Mouse (Mus musculus): ENCODE measurements at regions not wholly inside any gene's neighbourhood (a gene's known extent, or its start where the extent isn't known, plus 50 kb on each side); places are given as distances from the start of the nearest gene placed in this dataset.
A peak's percentile ranks its signal among the peaks of the same experiment; 100 is the strongest.

GRCm38 (mm10) chr4:74466081-74466480 lies 223.8 kb downstream of the Kdm4c start:
- Histone ChIP-seq H3K4me1 (replicated peaks) (no peaks in the 10 kb centered on the region), H3K9me3 (no peaks in the 10 kb centered on the region), H3K27me3 (ENCODE audit: insufficient read depth, poor library complexity, severe bottlenecking) (no peaks in the 10 kb centered on the region), H3K27ac (no peak overlapping the region), H3K36me3 (no peaks in the 10 kb centered on the region), H3K4me3 (no peak overlapping the region)
- no peak for DNase-seq (ENCODE audit: low spot score)
- WGBS = 77% methylated on average over 3 of the region's 3 CpGs

DNA sequence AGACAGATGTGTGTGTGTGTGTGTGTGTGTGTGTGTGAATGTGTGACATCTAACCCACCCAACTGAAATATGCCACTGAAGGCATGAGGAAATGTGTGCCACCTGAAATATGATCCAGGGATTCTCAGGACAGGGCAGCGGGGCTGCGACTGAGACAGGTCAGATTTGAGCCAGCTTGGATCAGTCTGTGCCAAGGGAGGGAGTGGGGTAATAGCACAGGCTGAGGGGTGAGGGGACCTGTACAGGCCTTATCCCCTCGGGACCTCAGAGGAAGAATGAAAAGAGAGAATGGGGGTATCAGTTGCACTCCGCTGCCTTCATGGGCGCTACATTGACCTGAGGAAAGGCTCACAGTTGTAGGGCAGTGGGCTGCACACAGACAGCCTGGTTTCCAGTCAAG lies 270.2 kb downstream of the Kdm4c start:
- Histone ChIP-seq H3K27me3 (ENCODE audit: insufficient read depth, poor library complexity, severe bottlenecking) (no peaks in the 10 kb centered on the region), H3K36me3 (no peaks in the 10 kb centered on the region), H3K4me1 (replicated peaks) (no peaks in the 10 kb centered on the region), H3K9me3 (no peaks in the 10 kb centered on the region), H3K4me3 (no peak overlapping the region), H3K27ac (no peak overlapping the region)
- WGBS = 86% methylated on average over 5 of the region's 5 CpGs
- no peak for DNase-seq (ENCODE audit: low spot score)

DNA sequence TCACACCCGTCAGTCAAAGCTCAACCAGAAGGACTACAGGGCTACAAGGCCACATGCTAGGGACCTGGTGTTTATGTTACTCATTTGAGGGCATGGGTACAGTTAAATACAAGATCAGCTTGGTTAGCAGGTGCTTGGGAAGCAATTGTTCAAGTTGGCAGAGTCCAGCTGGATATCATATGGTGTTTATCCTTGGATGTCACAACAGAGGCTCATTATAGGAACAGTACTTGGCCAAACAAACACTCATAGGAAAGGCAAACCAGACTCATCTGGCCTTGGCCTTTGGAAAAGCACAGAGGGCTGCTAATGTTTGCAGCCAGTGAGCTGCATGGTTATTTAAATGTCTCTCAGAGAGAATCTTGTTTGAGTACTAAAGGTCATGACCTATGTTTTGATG lies 311.6 kb downstream of the Kdm4c start:
- H3K27me3 ChIP-seq (ENCODE audit: insufficient read depth, poor library complexity, severe bottlenecking) = no peaks in the 10 kb centered on the region
- no peak for DNase-seq (ENCODE audit: low spot score)
- no peak overlapping the region for H3K27ac ChIP-seq
- H3K36me3 ChIP-seq = no peaks in the 10 kb centered on the region
- H3K9me3 ChIP-seq = no peaks in the 10 kb centered on the region
- H3K4me1 ChIP-seq (replicated peaks) = no peaks in the 10 kb centered on the region
- H3K4me3 ChIP-seq = no peak overlapping the region
- 70% methylated on average over 1 of the region's 1 CpGs for WGBS

DNA sequence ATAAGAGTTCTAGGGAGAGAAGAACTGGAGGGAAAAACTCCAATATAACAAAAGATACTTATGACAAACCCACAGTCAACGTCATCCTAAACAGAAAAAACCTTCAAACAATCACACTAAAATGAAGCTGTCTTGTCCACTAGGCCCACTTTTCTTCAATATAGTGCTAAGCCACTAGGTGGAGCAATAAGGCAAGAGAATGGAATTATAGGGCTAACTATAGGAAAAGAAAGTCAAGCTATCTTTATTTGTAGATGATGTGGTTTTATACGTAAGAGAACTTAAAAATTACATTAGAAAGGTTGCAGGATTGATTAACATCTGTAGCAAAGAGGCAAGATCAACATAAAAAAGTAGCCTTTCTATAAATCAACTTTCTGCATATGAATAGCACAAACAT lies 321.3 kb downstream of the Kdm4c start:
- no peaks in the 10 kb centered on the region for H3K36me3 ChIP-seq
- 39% methylated on average over 2 of the region's 2 CpGs for WGBS
- H3K4me1 ChIP-seq (replicated peaks) = no peaks in the 10 kb centered on the region
- H3K27ac ChIP-seq = no peak overlapping the region
- H3K27me3 ChIP-seq (ENCODE audit: insufficient read depth, poor library complexity, severe bottlenecking) = no peaks in the 10 kb centered on the region
- DNase-seq (ENCODE audit: low spot score) = no peak
- no peak overlapping the region for H3K4me3 ChIP-seq
- no peaks in the 10 kb centered on the region for H3K9me3 ChIP-seq

DNA sequence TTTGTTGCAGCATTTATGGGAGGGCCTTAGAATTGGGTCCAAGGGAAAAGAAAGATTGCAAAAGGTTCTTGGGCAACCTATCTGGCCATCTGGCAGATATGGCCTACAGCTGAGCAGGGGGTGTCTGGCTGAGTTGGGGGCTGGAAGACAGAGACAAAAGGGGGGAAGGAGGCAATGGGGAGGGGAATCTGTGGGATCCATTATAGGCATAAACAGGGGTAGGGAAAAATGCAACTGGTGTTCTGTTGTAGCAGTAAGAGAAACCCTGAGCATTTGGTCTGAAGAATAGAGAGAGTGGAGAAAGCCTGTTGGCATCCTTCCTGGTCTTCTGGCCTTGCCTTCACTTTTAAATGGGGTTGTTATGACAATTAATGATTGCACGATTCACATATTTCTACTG lies 344.1 kb downstream of the Kdm4c start:
- 91% methylated on average over 1 of the region's 1 CpGs for WGBS
- no peak overlapping the region for H3K27ac ChIP-seq
- H3K9me3 ChIP-seq = no peaks in the 10 kb centered on the region
- DNase-seq (ENCODE audit: low spot score) = no peak
- H3K27me3 ChIP-seq (ENCODE audit: insufficient read depth, poor library complexity, severe bottlenecking) = no peaks in the 10 kb centered on the region
- no peaks in the 10 kb centered on the region for H3K36me3 ChIP-seq
- no peak overlapping the region for H3K4me3 ChIP-seq
- H3K4me1 ChIP-seq (replicated peaks) = no peaks in the 10 kb centered on the region

DNA sequence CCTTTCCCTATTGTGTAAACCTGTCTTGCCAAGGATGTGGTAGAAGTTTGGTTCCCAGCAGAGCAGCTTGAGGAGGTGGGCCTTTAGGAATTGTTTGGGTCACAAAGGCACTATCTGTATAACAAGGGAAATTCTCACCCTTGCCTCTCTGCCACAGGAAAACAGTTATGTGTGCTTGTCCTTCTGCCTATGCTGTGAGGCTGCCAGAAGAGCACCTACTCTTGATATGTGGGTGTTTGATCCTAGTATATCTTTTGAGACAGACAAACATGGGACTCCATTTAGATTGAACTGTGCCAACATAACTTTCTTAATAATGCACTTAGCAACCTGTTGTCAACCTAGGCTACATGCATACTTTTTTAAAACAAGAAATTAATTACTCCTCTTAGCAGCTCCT lies 344.8 kb downstream of the Kdm4c start:
- no peaks in the 10 kb centered on the region for H3K9me3 ChIP-seq
- H3K4me3 ChIP-seq = no peak overlapping the region
- no peak overlapping the region for H3K27ac ChIP-seq
- H3K27me3 ChIP-seq (ENCODE audit: insufficient read depth, poor library complexity, severe bottlenecking) = no peaks in the 10 kb centered on the region
- H3K36me3 ChIP-seq = no peaks in the 10 kb centered on the region
- DNase-seq (ENCODE audit: low spot score) = no peak
- no peaks in the 10 kb centered on the region for H3K4me1 ChIP-seq (replicated peaks)

GRCm38 (mm10) chr4:74588761-74589160 lies 346.5 kb downstream of the Kdm4c start:
- Histone ChIP-seq H3K27me3 (ENCODE audit: insufficient read depth, poor library complexity, severe bottlenecking) (no peaks in the 10 kb centered on the region), H3K4me3 (no peak overlapping the region), H3K27ac (no peak overlapping the region), H3K36me3 (no peaks in the 10 kb centered on the region), H3K9me3 (no peaks in the 10 kb centered on the region), H3K4me1 (replicated peaks) (no peaks in the 10 kb centered on the region)
- no peak for DNase-seq (ENCODE audit: low spot score)

DNA sequence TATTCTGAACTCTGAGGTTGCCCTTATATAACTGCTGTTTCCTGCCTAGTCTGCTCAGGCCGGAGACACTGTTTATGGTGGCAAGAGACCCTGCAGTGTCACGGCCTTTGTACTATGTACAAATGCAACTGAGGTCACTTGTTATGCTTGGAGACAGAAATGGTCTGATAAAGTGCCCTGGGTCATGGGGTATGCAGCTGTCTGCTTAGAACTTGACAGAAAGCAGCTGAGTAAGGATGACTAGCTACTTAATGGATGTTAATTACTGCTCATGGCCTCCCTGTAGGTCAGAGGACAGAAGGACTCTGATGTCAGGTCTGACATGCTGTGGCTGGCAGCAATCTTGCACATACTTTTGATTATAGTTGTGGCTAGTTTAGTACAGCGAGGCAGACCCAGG lies 370.7 kb downstream of the Kdm4c start:
- no peaks in the 10 kb centered on the region for H3K36me3 ChIP-seq

More for the DNA sequence above, 370.7 kb downstream of the Kdm4c start:
- no peak overlapping the region for H3K27ac ChIP-seq
- H3K4me1 ChIP-seq (replicated peaks) = 0 out of 2 replicates have a peak, but pooled peaks cover 4% of the 10 kb centered on the region
- H3K9me3 ChIP-seq = no peaks in the 10 kb centered on the region
- no peak overlapping the region for H3K4me3 ChIP-seq
- peak; percentile 22 for DNase-seq (ENCODE audit: low spot score)
- no peaks in the 10 kb centered on the region for H3K27me3 ChIP-seq (ENCODE audit: insufficient read depth, poor library complexity, severe bottlenecking)
- 49% methylated on average over 3 of the region's 3 CpGs for WGBS

All from hindbrain, embryonic 10.5 days (tissue).